Mouse (Mus musculus): Measurements from ENCODE around the gene Olfr1445. TPM values are rescaled to one million over a fixed set of nuclear protein-coding genes. Genes with fewer than 3 reads are reported as not detected.

Gene Olfr1445
- not detected in 2 replicates for polyA plus RNA-seq (2014; fragmentation: Nextera tagmentation; extraction: Ambion mirVana)

GRCm38 (mm10) chr19:12883555-12883954 is at the start of gene Olfr1445:
Gene Olfr1445, plus strand, starts transcription at chr19:12883855.
- Histone ChIP-seq H3K27me3 (ENCODE audit: control insufficient read depth, insufficient read depth, low read length) (no peaks in the 10 kb centered on the region), H3K4me2 (ENCODE audit: low read depth, severe bottlenecking) (no peak within 1 kb of the TSS), H3K4me1 (ENCODE audit: control insufficient read depth, insufficient read depth, low read length) (no peaks in the 10 kb centered on the region), H3K9me3 (ENCODE audit: control insufficient read depth, low read length) (no peaks in the 10 kb centered on the region; the same call in 1 of the 2 replicates), H3K36me3 (ENCODE audit: control insufficient read depth, insufficient read depth, low read length) (no peaks in the 10 kb centered on the region), H3K4me3 (ENCODE audit: low read depth, low read length) (no peak within 1 kb of the TSS), H3K9ac (ENCODE audit: low read length) (no peak within 1 kb of the TSS), H3K27ac (replicated peaks; ENCODE audit: low read depth, low read length) (no peak within 1 kb of the TSS)
- no peak for ATAC-seq (ENCODE audit: insufficient number of reproducible peaks, low FRiP score, low TSS enrichment, low read depth)
- no peak for DNase-seq (ENCODE audit: low spot score)
- 91% methylated on average over 2 of the region's 2 CpGs for WGBS

- Histone ChIP-seq H3K27me3 (ENCODE audit: control insufficient read depth, insufficient read depth, low read length) (no peaks in the 10 kb centered on the region), H3K4me1 (ENCODE audit: control insufficient read depth, insufficient read depth, low read length) (no peaks in the 10 kb centered on the region), H3K4me2 (ENCODE audit: low read depth, severe bottlenecking) (no peak overlapping the region), H3K36me3 (ENCODE audit: control insufficient read depth, insufficient read depth, low read length) (no peaks in the 10 kb centered on the region), H3K9me3 (ENCODE audit: control insufficient read depth, low read length) (no peaks in the 10 kb centered on the region), H3K4me3 (ENCODE audit: low read depth, low read length) (no peak overlapping the region), H3K9ac (ENCODE audit: low read length) (no peak overlapping the region), H3K27ac (replicated peaks; ENCODE audit: low read depth, low read length) (no peak overlapping the region)
- 90% methylated on average over 1 of the region's 1 CpGs for WGBS
- ATAC-seq (ENCODE audit: insufficient number of reproducible peaks, low FRiP score, low TSS enrichment, low read depth) (no peak), DNase-seq (ENCODE audit: low spot score) (no peak)
Observed at GRCm38 (mm10) chr19:12838507-12838906, 45.1 kb upstream of the Olfr1445 start.

GRCm38 (mm10) chr19:12846382-12846781 is 37.3 kb upstream of the Olfr1445 start, which contains the start of gene Gm5244:
Gene Gm5244, plus strand, starts transcription at chr19:12846682.
- H3K4me3 ChIP-seq (ENCODE audit: low read depth, low read length), result no peak within 1 kb of the TSS
- no peak within 1 kb of the TSS for H3K4me2 ChIP-seq (ENCODE audit: low read depth, severe bottlenecking)
- no peak for DNase-seq (ENCODE audit: low spot score)
- no peak within 1 kb of the TSS for H3K9ac ChIP-seq (ENCODE audit: low read length)
- no peaks in the 10 kb centered on the region for H3K4me1 ChIP-seq (ENCODE audit: control insufficient read depth, insufficient read depth, low read length)
- no peaks in the 10 kb centered on the region for H3K27me3 ChIP-seq (ENCODE audit: control insufficient read depth, insufficient read depth, low read length)
- H3K36me3 ChIP-seq (ENCODE audit: control insufficient read depth, insufficient read depth, low read length), result no peaks in the 10 kb centered on the region
- no peak for ATAC-seq (ENCODE audit: insufficient number of reproducible peaks, low FRiP score, low TSS enrichment, low read depth)
- no peaks in the 10 kb centered on the region for H3K9me3 ChIP-seq (ENCODE audit: control insufficient read depth, low read length)
- H3K27ac ChIP-seq (replicated peaks; ENCODE audit: low read depth, low read length), result no peak within 1 kb of the TSS

GRCm38 (mm10) chr19:12856983-12857382 is 26.7 kb upstream of the Olfr1445 start, which contains the start of gene Olfr1444:
Gene Olfr1444, plus strand, starts transcription at chr19:12857283.
- DNase-seq (ENCODE audit: low spot score), result no peak
- H3K27me3 ChIP-seq (ENCODE audit: control insufficient read depth, insufficient read depth, low read length), result no peaks in the 10 kb centered on the region
- H3K9me3 ChIP-seq (ENCODE audit: control insufficient read depth, low read length), result no peaks in the 10 kb centered on the region
- H3K36me3 ChIP-seq (ENCODE audit: control insufficient read depth, insufficient read depth, low read length), result no peaks in the 10 kb centered on the region
- H3K9ac ChIP-seq (ENCODE audit: low read length), result no peak within 1 kb of the TSS
- no peak within 1 kb of the TSS for H3K27ac ChIP-seq (replicated peaks; ENCODE audit: low read depth, low read length)
- no peaks in the 10 kb centered on the region for H3K4me1 ChIP-seq (ENCODE audit: control insufficient read depth, insufficient read depth, low read length)
- WGBS, result 57% methylated on average over 1 of the region's 1 CpGs
- no peak within 1 kb of the TSS for H3K4me3 ChIP-seq (ENCODE audit: low read depth, low read length)
- ATAC-seq (ENCODE audit: insufficient number of reproducible peaks, low FRiP score, low TSS enrichment, low read depth), result no peak
- no peak within 1 kb of the TSS for H3K4me2 ChIP-seq (ENCODE audit: low read depth, severe bottlenecking)

DNA sequence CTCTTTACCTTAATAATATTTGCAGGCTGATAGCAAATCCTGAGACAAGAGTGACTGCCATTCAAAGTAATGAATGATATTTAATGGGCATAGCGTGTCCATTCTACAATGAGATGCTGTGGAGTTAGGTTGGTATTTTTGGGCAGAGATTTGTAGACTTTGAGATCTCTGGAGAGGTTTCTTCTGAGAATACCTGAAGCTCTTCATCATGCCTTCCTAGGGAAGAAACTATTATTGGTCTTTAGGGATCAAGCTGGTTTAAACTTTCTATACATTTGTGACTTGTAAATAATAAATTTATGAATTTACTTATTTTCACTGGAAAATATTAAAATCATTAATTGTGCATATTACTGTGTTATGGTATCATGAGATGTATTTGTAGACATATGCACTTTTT is 9.8 kb downstream of the Olfr1445 start, which contains the start of gene Olfr1446:
Gene Olfr1446, minus strand, starts transcription at position 101 of the 400 bp plus-strand sequence.
- no peak within 1 kb of the TSS for H3K4me2 ChIP-seq (ENCODE audit: low read depth, severe bottlenecking)
- H3K9ac ChIP-seq (ENCODE audit: low read length), result no peak within 1 kb of the TSS
- ATAC-seq (ENCODE audit: insufficient number of reproducible peaks, low FRiP score, low TSS enrichment, low read depth) (no peak), DNase-seq (ENCODE audit: low spot score) (no peak)
- H3K9me3 ChIP-seq (ENCODE audit: control insufficient read depth, low read length), result no peaks in the 10 kb centered on the region
- WGBS, result 92% methylated on average over 1 of the region's 1 CpGs
- H3K4me1 ChIP-seq (ENCODE audit: control insufficient read depth, insufficient read depth, low read length), result no peaks in the 10 kb centered on the region
- H3K27ac ChIP-seq (replicated peaks; ENCODE audit: low read depth, low read length), result no peak within 1 kb of the TSS
- H3K27me3 ChIP-seq (ENCODE audit: control insufficient read depth, insufficient read depth, low read length), result no peaks in the 10 kb centered on the region
- H3K4me3 ChIP-seq (ENCODE audit: low read depth, low read length), result no peak within 1 kb of the TSS
- H3K36me3 ChIP-seq (ENCODE audit: control insufficient read depth, insufficient read depth, low read length), result no peaks in the 10 kb centered on the region

GRCm38 (mm10) chr19:12903643-12904042 is 20.0 kb downstream of the Olfr1445 start, which contains the start of gene Olfr1447:
Gene Olfr1447, minus strand, starts transcription at chr19:12903743.
- no peak within 1 kb of the TSS for H3K27ac ChIP-seq (replicated peaks; ENCODE audit: low read depth, low read length)
- H3K27me3 ChIP-seq (ENCODE audit: control insufficient read depth, insufficient read depth, low read length), result no peaks in the 10 kb centered on the region
- no peaks in the 10 kb centered on the region for H3K9me3 ChIP-seq (ENCODE audit: control insufficient read depth, low read length)
- DNase-seq (ENCODE audit: low spot score) (no peak), ATAC-seq (ENCODE audit: insufficient number of reproducible peaks, low FRiP score, low TSS enrichment, low read depth) (no peak)
- no peaks in the 10 kb centered on the region for H3K36me3 ChIP-seq (ENCODE audit: control insufficient read depth, insufficient read depth, low read length)
- no peak within 1 kb of the TSS for H3K4me3 ChIP-seq (ENCODE audit: low read depth, low read length)
- H3K9ac ChIP-seq (ENCODE audit: low read length), result no peak within 1 kb of the TSS
- WGBS, result 91% methylated on average over 1 of the region's 1 CpGs
- no peaks in the 10 kb centered on the region for H3K4me1 ChIP-seq (ENCODE audit: control insufficient read depth, insufficient read depth, low read length)
- H3K4me2 ChIP-seq (ENCODE audit: low read depth, severe bottlenecking), result no peak within 1 kb of the TSS

- DNase-seq (ENCODE audit: low spot score) (no peak), ATAC-seq (ENCODE audit: insufficient number of reproducible peaks, low FRiP score, low TSS enrichment, low read depth) (no peak)
- no peak within 1 kb of the TSS for H3K9ac ChIP-seq (ENCODE audit: low read length)
- H3K4me3 ChIP-seq (ENCODE audit: low read depth, low read length), result no peak within 1 kb of the TSS
- H3K27ac ChIP-seq (replicated peaks; ENCODE audit: low read depth, low read length), result no peak within 1 kb of the TSS
- no peaks in the 10 kb centered on the region for H3K36me3 ChIP-seq (ENCODE audit: control insufficient read depth, insufficient read depth, low read length)
- H3K9me3 ChIP-seq (ENCODE audit: control insufficient read depth, low read length), result no peaks in the 10 kb centered on the region
- no peak within 1 kb of the TSS for H3K4me2 ChIP-seq (ENCODE audit: low read depth, severe bottlenecking)
- no peaks in the 10 kb centered on the region for H3K4me1 ChIP-seq (ENCODE audit: control insufficient read depth, insufficient read depth, low read length)
- no peaks in the 10 kb centered on the region for H3K27me3 ChIP-seq (ENCODE audit: control insufficient read depth, insufficient read depth, low read length)
- 76% methylated on average over 1 of the region's 1 CpGs for WGBS
Observed at GRCm38 (mm10) chr19:12924319-12924718, 40.7 kb downstream of the Olfr1445 start, which contains the start of gene Olfr1448. Gene Olfr1448, minus strand, starts transcription at chr19:12924419.

- Histone ChIP-seq H3K4me1 (ENCODE audit: control insufficient read depth, insufficient read depth, low read length) (no peaks in the 10 kb centered on the region), H3K36me3 (ENCODE audit: control insufficient read depth, insufficient read depth, low read length) (no peaks in the 10 kb centered on the region), H3K9me3 (ENCODE audit: control insufficient read depth, low read length) (no peaks in the 10 kb centered on the region), H3K4me2 (ENCODE audit: low read depth, severe bottlenecking) (no peak within 1 kb of the TSS), H3K27me3 (ENCODE audit: control insufficient read depth, insufficient read depth, low read length) (no peaks in the 10 kb centered on the region), H3K27ac (replicated peaks; ENCODE audit: low read depth, low read length) (no peak within 1 kb of the TSS), H3K4me3 (ENCODE audit: low read depth, low read length) (no peak within 1 kb of the TSS), H3K9ac (ENCODE audit: low read length) (no peak within 1 kb of the TSS)
- no peak for ATAC-seq (ENCODE audit: insufficient number of reproducible peaks, low FRiP score, low TSS enrichment, low read depth)
- DNase-seq (ENCODE audit: low spot score), result no peak
Observed at GRCm38 (mm10) chr19:12930540-12930939, 46.9 kb downstream of the Olfr1445 start, which contains the start of gene Olfr1449. Gene Olfr1449, plus strand, starts transcription at chr19:12930840.
